Mouse (Mus musculus): ENCODE measurements at regions not wholly inside any gene's neighbourhood (a gene's known extent, or its start where the extent isn't known, plus 50 kb on each side); places are given as distances from the start of the nearest gene placed in this dataset.

GRCm38 (mm10) chr2:137571146-137571545, 454.7 kb upstream of the Jag1 start:
- no peak overlapping the region for H3K27ac ChIP-seq (ENCODE audit: low read length)
- H3K9me3 ChIP-seq (ENCODE audit: control insufficient read depth, low read depth, low read length) = no peaks in the 10 kb centered on the region
- no peaks in the 10 kb centered on the region for H3K27me3 ChIP-seq (ENCODE audit: control insufficient read depth, insufficient read depth, low read length)
- H3K4me1 ChIP-seq (ENCODE audit: control insufficient read depth, insufficient read depth, low read length) = no peaks in the 10 kb centered on the region
- no peak overlapping the region for H3K4me3 ChIP-seq (ENCODE audit: low read depth, low read length)
- no peaks in the 10 kb centered on the region for H3K36me3 ChIP-seq (ENCODE audit: control insufficient read depth, insufficient read depth, low read length)
- no peak overlapping the region for H3K4me2 ChIP-seq (replicated peaks; ENCODE audit: low read depth, low read length)
- 86% methylated on average over 1 of the region's 1 CpGs for WGBS
- H3K9ac ChIP-seq (replicated peaks; ENCODE audit: low read depth, low read length) = no peak overlapping the region
- no peak for ATAC-seq (ENCODE audit: insufficient number of reproducible peaks, insufficient read depth, low FRiP score, low read depth)

- no peak overlapping the region for H3K9ac ChIP-seq (replicated peaks; ENCODE audit: low read depth, low read length)
- no peaks in the 10 kb centered on the region for H3K36me3 ChIP-seq (ENCODE audit: control insufficient read depth, insufficient read depth, low read length)
- no peak overlapping the region for H3K4me2 ChIP-seq (replicated peaks; ENCODE audit: low read depth, low read length)
- H3K27me3 ChIP-seq (ENCODE audit: control insufficient read depth, insufficient read depth, low read length) = no peaks in the 10 kb centered on the region
- no peak for ATAC-seq (ENCODE audit: insufficient number of reproducible peaks, insufficient read depth, low FRiP score, low read depth)
- H3K4me1 ChIP-seq (ENCODE audit: control insufficient read depth, insufficient read depth, low read length) = no peaks in the 10 kb centered on the region
- H3K27ac ChIP-seq (ENCODE audit: low read length) = no peak overlapping the region
- WGBS = 89% methylated on average over 3 of the region's 3 CpGs
- H3K4me3 ChIP-seq (ENCODE audit: low read depth, low read length) = no peak overlapping the region
- no peaks in the 10 kb centered on the region for H3K9me3 ChIP-seq (ENCODE audit: control insufficient read depth, low read depth, low read length)
Measured at GRCm38 (mm10) chr2:137566619-137567018, 450.2 kb upstream of the Jag1 start.

DNA sequence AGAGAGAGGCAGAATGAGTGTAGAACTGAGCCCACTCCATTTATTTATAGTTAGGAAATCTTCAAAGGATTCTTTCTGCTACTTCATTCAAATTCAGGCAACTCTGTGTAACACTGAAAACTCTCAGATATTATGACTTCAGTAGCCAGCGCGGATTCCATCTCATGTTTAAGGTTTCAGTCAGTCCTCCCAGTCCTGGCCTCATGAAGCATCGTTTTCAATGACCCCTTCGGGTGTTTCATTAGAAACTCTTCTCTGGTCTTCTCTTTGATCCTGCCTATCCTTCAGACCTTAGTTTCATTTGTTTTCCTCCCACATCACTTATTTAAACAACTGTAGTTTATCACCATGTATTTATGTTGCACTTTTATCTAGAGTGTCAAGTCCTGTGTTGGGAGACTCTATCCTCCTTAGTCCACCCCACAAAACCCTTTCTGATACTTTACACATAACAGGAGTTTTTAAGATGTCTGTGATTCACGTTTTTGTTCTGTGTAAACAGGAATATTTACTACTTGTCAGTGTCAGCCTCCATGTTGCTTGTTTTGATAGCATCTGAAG, 447.7 kb upstream of the Jag1 start:
- Histone ChIP-seq H3K9ac (replicated peaks; ENCODE audit: low read depth, low read length) (no peak overlapping the region), H3K27me3 (ENCODE audit: control insufficient read depth, insufficient read depth, low read length) (no peaks in the 10 kb centered on the region), H3K4me1 (ENCODE audit: control insufficient read depth, insufficient read depth, low read length) (no peaks in the 10 kb centered on the region), H3K9me3 (ENCODE audit: control insufficient read depth, low read depth, low read length) (no peaks in the 10 kb centered on the region), H3K36me3 (ENCODE audit: control insufficient read depth, insufficient read depth, low read length) (no peaks in the 10 kb centered on the region), H3K4me3 (ENCODE audit: low read depth, low read length) (no peak overlapping the region), H3K4me2 (replicated peaks; ENCODE audit: low read depth, low read length) (no peak overlapping the region), H3K27ac (ENCODE audit: low read length) (no peak overlapping the region)
- ATAC-seq (ENCODE audit: insufficient number of reproducible peaks, insufficient read depth, low FRiP score, low read depth) = no peak
- 68% methylated on average over 5 of the region's 5 CpGs for WGBS

GRCm38 (mm10) chr2:137560366-137560765, 443.9 kb upstream of the Jag1 start:
- WGBS = 46% methylated on average over 4 of the region's 4 CpGs
- Histone ChIP-seq H3K4me1 (ENCODE audit: control insufficient read depth, insufficient read depth, low read length) (no peaks in the 10 kb centered on the region), H3K4me2 (replicated peaks; ENCODE audit: low read depth, low read length) (no peak overlapping the region), H3K27me3 (ENCODE audit: control insufficient read depth, insufficient read depth, low read length) (no peaks in the 10 kb centered on the region), H3K27ac (ENCODE audit: low read length) (no peak overlapping the region), H3K36me3 (ENCODE audit: control insufficient read depth, insufficient read depth, low read length) (no peaks in the 10 kb centered on the region), H3K9ac (replicated peaks; ENCODE audit: low read depth, low read length) (no peak overlapping the region), H3K9me3 (ENCODE audit: control insufficient read depth, low read depth, low read length) (no peaks in the 10 kb centered on the region), H3K4me3 (ENCODE audit: low read depth, low read length) (no peak overlapping the region)
- ATAC-seq (ENCODE audit: insufficient number of reproducible peaks, insufficient read depth, low FRiP score, low read depth) = peak; percentile 72; the same call in 1 of the 2 replicates

DNA sequence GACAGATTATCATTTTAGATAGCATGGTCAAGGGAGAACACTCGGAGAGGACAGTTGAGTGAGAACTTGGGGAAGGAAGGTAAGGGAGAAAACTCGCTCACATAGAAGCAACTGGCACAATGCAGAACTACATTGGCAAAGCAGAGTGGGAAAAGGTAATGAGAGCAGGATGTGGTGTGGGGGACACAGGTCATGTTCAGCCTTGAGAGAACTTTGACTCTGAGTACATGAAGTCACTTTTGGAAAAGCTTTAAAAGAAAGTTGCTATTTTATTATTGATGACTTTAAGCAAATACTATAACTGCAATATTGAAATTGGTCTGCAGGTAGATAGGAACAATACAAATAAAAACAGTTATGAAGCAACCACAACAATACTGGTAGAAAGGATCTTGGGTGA, 437.4 kb upstream of the Jag1 start:
- no peaks in the 10 kb centered on the region for H3K4me1 ChIP-seq (ENCODE audit: control insufficient read depth, insufficient read depth, low read length)
- no peaks in the 10 kb centered on the region for H3K36me3 ChIP-seq (ENCODE audit: control insufficient read depth, insufficient read depth, low read length)
- H3K9me3 ChIP-seq (ENCODE audit: control insufficient read depth, low read depth, low read length) = no peaks in the 10 kb centered on the region
- WGBS = 85% methylated on average over 2 of the region's 2 CpGs
- no peak for ATAC-seq (ENCODE audit: insufficient number of reproducible peaks, insufficient read depth, low FRiP score, low read depth)
- H3K4me3 ChIP-seq (ENCODE audit: low read depth, low read length) = no peak overlapping the region
- no peak overlapping the region for H3K4me2 ChIP-seq (replicated peaks; ENCODE audit: low read depth, low read length)
- no peak overlapping the region for H3K27ac ChIP-seq (ENCODE audit: low read length)
- H3K27me3 ChIP-seq (ENCODE audit: control insufficient read depth, insufficient read depth, low read length) = no peaks in the 10 kb centered on the region
- H3K9ac ChIP-seq (replicated peaks; ENCODE audit: low read depth, low read length) = no peak overlapping the region

DNA sequence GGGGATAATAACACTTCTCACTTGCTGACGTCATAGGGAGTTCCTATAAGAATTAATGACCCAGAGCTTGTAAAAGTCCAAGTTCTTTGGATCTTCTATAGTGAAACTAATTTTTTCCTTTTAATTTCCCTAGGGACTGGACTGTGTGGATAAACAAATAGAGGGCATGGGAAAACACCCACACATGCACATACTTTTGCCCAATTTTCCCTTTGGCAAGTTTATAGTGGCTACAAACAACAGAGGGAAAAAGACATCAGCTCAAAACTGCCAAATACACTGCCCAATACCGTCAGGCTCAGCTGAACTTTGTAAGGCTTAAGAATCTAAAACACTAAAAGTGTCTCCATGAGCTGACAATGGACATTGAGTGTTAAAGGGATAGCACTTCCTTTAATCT, 420.1 kb upstream of the Jag1 start:
- no peak overlapping the region for H3K4me2 ChIP-seq (replicated peaks; ENCODE audit: low read depth, low read length)
- WGBS = 67% methylated on average over 2 of the region's 2 CpGs
- no peak overlapping the region for H3K27ac ChIP-seq (ENCODE audit: low read length)
- no peaks in the 10 kb centered on the region for H3K9me3 ChIP-seq (ENCODE audit: control insufficient read depth, low read depth, low read length)
- H3K9ac ChIP-seq (replicated peaks; ENCODE audit: low read depth, low read length) = no peak overlapping the region
- no peaks in the 10 kb centered on the region for H3K4me1 ChIP-seq (ENCODE audit: control insufficient read depth, insufficient read depth, low read length)
- H3K4me3 ChIP-seq (ENCODE audit: low read depth, low read length) = no peak overlapping the region
- H3K36me3 ChIP-seq (ENCODE audit: control insufficient read depth, insufficient read depth, low read length) = no peaks in the 10 kb centered on the region
- no peaks in the 10 kb centered on the region for H3K27me3 ChIP-seq (ENCODE audit: control insufficient read depth, insufficient read depth, low read length)
- no peak for ATAC-seq (ENCODE audit: insufficient number of reproducible peaks, insufficient read depth, low FRiP score, low read depth)

- Histone ChIP-seq H3K36me3 (ENCODE audit: control insufficient read depth, insufficient read depth, low read length) (no peaks in the 10 kb centered on the region), H3K4me1 (ENCODE audit: control insufficient read depth, insufficient read depth, low read length) (no peaks in the 10 kb centered on the region), H3K27ac (ENCODE audit: low read length) (no peak overlapping the region), H3K9me3 (ENCODE audit: control insufficient read depth, low read depth, low read length) (no peaks in the 10 kb centered on the region), H3K4me2 (replicated peaks; ENCODE audit: low read depth, low read length) (no peak overlapping the region), H3K27me3 (ENCODE audit: control insufficient read depth, insufficient read depth, low read length) (no peaks in the 10 kb centered on the region), H3K9ac (replicated peaks; ENCODE audit: low read depth, low read length) (no peak overlapping the region), H3K4me3 (ENCODE audit: low read depth, low read length) (no peak overlapping the region)
- 72% methylated on average over 2 of the region's 2 CpGs for WGBS
- no peak for ATAC-seq (ENCODE audit: insufficient number of reproducible peaks, insufficient read depth, low FRiP score, low read depth)
Measured at GRCm38 (mm10) chr2:137516271-137516670, 399.8 kb upstream of the Jag1 start.

DNA sequence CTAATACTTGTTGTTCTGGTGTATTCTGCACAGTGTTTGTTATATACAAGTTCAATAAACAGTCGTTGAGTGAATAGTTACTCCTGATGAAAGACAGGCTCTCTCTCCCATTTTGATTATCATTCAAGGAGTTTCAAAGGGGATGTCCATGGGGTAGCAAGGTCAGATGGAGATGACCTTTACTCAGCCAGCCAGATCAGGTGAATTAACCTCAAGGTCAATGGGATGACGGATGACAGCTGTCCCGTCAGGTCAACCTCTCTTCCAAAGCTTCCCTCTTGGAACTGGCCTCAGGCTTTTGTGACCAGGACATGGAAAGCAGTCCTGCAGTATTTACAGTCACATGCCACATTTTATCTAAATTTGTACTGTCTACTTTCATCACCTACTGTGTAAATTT, 398.6 kb upstream of the Jag1 start:
- H3K4me1 ChIP-seq (ENCODE audit: control insufficient read depth, insufficient read depth, low read length) = no peaks in the 10 kb centered on the region
- WGBS = 61% methylated on average over 3 of the region's 3 CpGs

DNA sequence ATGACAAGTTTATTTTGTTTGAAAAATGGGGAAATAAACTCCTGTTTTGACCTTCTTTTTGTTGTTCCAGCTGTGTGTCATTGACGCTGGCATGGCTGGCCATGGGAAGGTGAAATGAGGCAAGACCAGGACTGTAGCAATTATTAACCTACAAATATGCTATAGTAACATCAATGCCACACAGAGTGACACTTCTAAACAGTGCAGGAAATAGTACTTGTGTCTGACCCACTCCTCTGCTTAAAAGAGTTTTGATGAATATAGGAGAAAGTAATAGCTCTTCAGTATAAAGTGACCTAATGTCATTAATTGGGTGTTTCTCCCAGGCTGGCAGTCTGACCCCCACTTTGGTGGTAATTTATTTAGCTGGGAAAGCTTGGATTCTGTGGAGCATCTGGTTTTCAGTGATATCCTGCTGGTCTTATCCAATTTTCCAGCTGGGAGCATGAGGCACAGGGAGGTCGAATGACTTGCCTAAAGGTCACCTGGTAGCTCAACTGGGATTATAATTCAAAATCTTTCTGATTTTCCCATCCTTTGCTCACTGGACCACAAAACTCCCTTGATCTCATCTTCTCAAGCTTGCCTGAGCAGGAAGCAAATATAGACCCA, 397.6 kb upstream of the Jag1 start:
- 28% methylated on average over 2 of the region's 2 CpGs for WGBS
- H3K9me3 ChIP-seq (ENCODE audit: control insufficient read depth, low read depth, low read length) = no peaks in the 10 kb centered on the region
- no peak for ATAC-seq (ENCODE audit: insufficient number of reproducible peaks, insufficient read depth, low FRiP score, low read depth)

More for the DNA sequence above, 398.6 kb upstream of the Jag1 start:
- Histone ChIP-seq H3K36me3 (ENCODE audit: control insufficient read depth, insufficient read depth, low read length) (no peaks in the 10 kb centered on the region), H3K4me2 (replicated peaks; ENCODE audit: low read depth, low read length) (no peak overlapping the region), H3K9me3 (ENCODE audit: control insufficient read depth, low read depth, low read length) (no peaks in the 10 kb centered on the region), H3K9ac (replicated peaks; ENCODE audit: low read depth, low read length) (no peak overlapping the region), H3K27me3 (ENCODE audit: control insufficient read depth, insufficient read depth, low read length) (no peaks in the 10 kb centered on the region), H3K27ac (ENCODE audit: low read length) (no peak overlapping the region), H3K4me3 (ENCODE audit: low read depth, low read length) (no peak overlapping the region)
- ATAC-seq (ENCODE audit: insufficient number of reproducible peaks, insufficient read depth, low FRiP score, low read depth) = no peak

More for the DNA sequence above, 397.6 kb upstream of the Jag1 start:
- Histone ChIP-seq H3K4me2 (replicated peaks; ENCODE audit: low read depth, low read length) (no peak overlapping the region), H3K36me3 (ENCODE audit: control insufficient read depth, insufficient read depth, low read length) (no peaks in the 10 kb centered on the region), H3K4me3 (ENCODE audit: low read depth, low read length) (no peak overlapping the region), H3K4me1 (ENCODE audit: control insufficient read depth, insufficient read depth, low read length) (no peaks in the 10 kb centered on the region), H3K27me3 (ENCODE audit: control insufficient read depth, insufficient read depth, low read length) (no peaks in the 10 kb centered on the region), H3K27ac (ENCODE audit: low read length) (no peak overlapping the region), H3K9ac (replicated peaks; ENCODE audit: low read depth, low read length) (no peak overlapping the region)
